Mouse (Mus musculus) embryonic fibroblast, embryonic 13.5 days (primary cell): ENCODE measurements around the gene Eif3l.

ENCODE experiments used
- CTCF ChIP-seq: IDR thresholded peaks from 2 replicates; pipeline ENCODE4 v1.5.1; 2011; ENCODE audit warnings: mild to moderate bottlenecking, control low read depth, low read length, moderate library complexity, borderline replicate concordance; ENCODE audit not compliant: insufficient read depth
- POLR2A ChIP-seq: IDR thresholded peaks from 2 replicates; pipeline ENCODE4 v1.6.1; 2011; ENCODE audit warnings: low read depth, mild to moderate bottlenecking, control low read depth, low read length, moderate library complexity

DNA sequence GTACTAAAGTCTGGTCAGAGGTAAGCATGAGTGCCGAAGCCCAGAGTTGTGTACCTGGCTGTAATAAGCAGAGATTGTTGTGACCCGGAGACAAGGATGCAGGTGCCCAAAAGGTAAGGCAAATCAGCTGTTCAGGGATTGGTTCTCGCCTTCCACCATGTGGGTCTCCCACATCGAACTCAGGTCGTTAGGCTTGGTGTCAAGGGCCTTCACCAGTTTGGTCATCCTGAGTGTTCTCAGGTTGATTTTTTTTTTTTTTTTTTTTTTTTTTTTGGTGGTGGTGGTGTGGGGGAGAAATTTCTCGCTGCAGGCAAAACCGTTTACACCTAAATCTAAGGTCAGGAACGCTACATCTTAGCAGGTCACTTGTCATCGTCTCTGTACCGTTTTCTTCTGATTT, 533 bp upstream of the Eif3l start:
- no peak for TF ChIP-seq POLR2A
- no peak for TF ChIP-seq CTCF
